Mouse (Mus musculus) limb, embryonic 14.5 days (tissue): ENCODE measurements around the gene Clasp1. TPM values are rescaled to one million over a fixed set of nuclear protein-coding genes. Genes with fewer than 3 reads are reported as not detected.

Source experiments
- ATAC-seq: fragments of 200-750 bp; cut with Nextera tagmentation; 2 replicates; pipeline ENCODE4 v1.8.0; 2017; ENCODE audit warnings: low read depth, moderate number of reproducible peaks, moderate TSS enrichment; ENCODE audit not compliant: low FRiP score
- DNase-seq: peaks from one replicate; pipeline ENCODE4 v3.0.0-alpha.2; 2015; ENCODE audit warnings: low spot score
- H3K27ac ChIP-seq: fragments of 300-500 bp; sonication (generic); replicated peaks from 2 replicates; pipeline ENCODE4 v1.5.1; 2014; ENCODE audit warnings: low read depth, mild to moderate bottlenecking, low read length, moderate library complexity, mixed read lengths
- H3K27me3 ChIP-seq: fragments of 300-500 bp; sonication (generic); 2 replicates; pipeline ENCODE4 v1.6.1; 2014; ENCODE audit warnings: low read length, mixed read lengths; ENCODE audit not compliant: control insufficient read depth, insufficient read depth
- H3K36me3 ChIP-seq: fragments of 300-500 bp; sonication (generic); 2 replicates; pipeline ENCODE4 v1.6.1; 2014; ENCODE audit warnings: mild to moderate bottlenecking, low read length, moderate library complexity, mixed read lengths; ENCODE audit not compliant: control insufficient read depth, insufficient read depth
- H3K4me1 ChIP-seq: fragments of 300-500 bp; sonication (generic); 2 replicates; pipeline ENCODE4 v1.6.1; 2014; ENCODE audit warnings: antibody characterized with exemption, low read length, mixed read lengths; ENCODE audit not compliant: control insufficient read depth, insufficient read depth
- H3K4me2 ChIP-seq: fragments of 300-500 bp; sonication (generic); replicated peaks from 2 replicates; pipeline ENCODE4 v1.6.1; 2014; ENCODE audit warnings: low read depth, mild to moderate bottlenecking, low read length, moderate library complexity; ENCODE audit not compliant: severe bottlenecking
- H3K4me3 ChIP-seq: fragments of 300-500 bp; sonication (generic); replicated peaks from 2 replicates; pipeline ENCODE4 v1.5.1; 2014; ENCODE audit warnings: low read length
- H3K9ac ChIP-seq: fragments of 300-500 bp; sonication (generic); 2 replicates; pipeline ENCODE4 v1.6.1; 2014; ENCODE audit warnings: mild to moderate bottlenecking, low read depth, low read length, moderate library complexity; ENCODE audit not compliant: severe bottlenecking
- H3K9me3 ChIP-seq: fragments of 300-500 bp; sonication (generic); 2 replicates; pipeline ENCODE4 v1.6.1; 2016; ENCODE audit warnings: low read length; ENCODE audit not compliant: control insufficient read depth
- POLR2A ChIP-seq: fragments of 200-500 bp; IDR thresholded peaks from 2 replicates; pipeline ENCODE4 v1.8.0; 2012; ENCODE audit warnings: inconsistent platforms, mild to moderate bottlenecking, moderate library complexity, borderline replicate concordance; ENCODE audit not compliant: insufficient read depth, insufficient read length; ENCODE audit errors: extremely low read depth
- WGBS: fragments of 180-500 bp; shearing (Covaris S2); extraction: QIAGEN DNeasy Blood & Tissue Kit; methylation state at CpG from one replicate; pipeline ENCODE4 v1.1.7; 2014; 5-methylcytosine and 5-hydroxymethylcytosine counted together
- polyA plus RNA-seq, 2 experiments: library from polyadenylated mRNA; depleted of rRNA in 1 of 2; stranded (reverse) in 1 of 2; unstranded in 1 of 2; fragments of >200 nt; fragmentation: Nextera tagmentation in 1 of 2; extraction: Ambion mirVana in 1 of 2; gene quantifications; 2 replicates each; pipeline versions ENCODE4 v1.2.1 to v1.2.3; 2012 to 2014

The Clasp1 gene
- polyA plus RNA-seq, 2 experiments: 47.8 to 48.5 TPM

GRCm38 (mm10) chr1:118428354-118429084 is 39.7 kb downstream of the Clasp1 start:
- H3K4me3 ChIP-seq: no peak overlapping the region
- no peak overlapping the region for H3K27ac ChIP-seq
- peaks cover 6% of the 10 kb centered on the region for H3K36me3 ChIP-seq
- WGBS: 87% methylated on average over 6 of the region's 6 CpGs
- no peak overlapping the region for H3K4me2 ChIP-seq
- no peak overlapping the region for H3K9ac ChIP-seq
- no peaks in the 10 kb centered on the region for H3K27me3 ChIP-seq
- DNase-seq (no peak), ATAC-seq (no peak)
- no peak for TF ChIP-seq POLR2A
- H3K4me1 ChIP-seq: no peaks in the 10 kb centered on the region
- no peaks in the 10 kb centered on the region for H3K9me3 ChIP-seq

- DNase-seq (no peak), ATAC-seq (no peak)
- Histone ChIP-seq H3K4me3 (no peak overlapping the region), H3K27me3 (no peaks in the 10 kb centered on the region), H3K4me1 (no peaks in the 10 kb centered on the region), H3K27ac (no peak overlapping the region), H3K9ac (no peak overlapping the region), H3K36me3 (no peaks in the 10 kb centered on the region), H3K9me3 (no peaks in the 10 kb centered on the region), H3K4me2 (no peak overlapping the region)
- no peak for TF ChIP-seq POLR2A
- 85% methylated on average over 4 of the region's 4 CpGs for WGBS
Measured at GRCm38 (mm10) chr1:118431548-118431947, 42.7 kb downstream of the Clasp1 start.

- no peaks in the 10 kb centered on the region for H3K27me3 ChIP-seq
- TF ChIP-seq POLR2A: no peak
- H3K4me2 ChIP-seq: no peak overlapping the region
- no peaks in the 10 kb centered on the region for H3K4me1 ChIP-seq
- no peaks in the 10 kb centered on the region for H3K9me3 ChIP-seq
- H3K4me3 ChIP-seq: no peak overlapping the region
- DNase-seq: no peak
- no peak overlapping the region for H3K27ac ChIP-seq
- no peaks in the 10 kb centered on the region for H3K36me3 ChIP-seq
- ATAC-seq: no peak
- 73% methylated on average over 10 of the region's 10 CpGs for WGBS
- no peak overlapping the region for H3K9ac ChIP-seq
Measured at GRCm38 (mm10) chr1:118435001-118435473, 46.2 kb downstream of the Clasp1 start.

GRCm38 (mm10) chr1:118437856-118438255 is 49.0 kb downstream of the Clasp1 start:
- ATAC-seq: no peak
- H3K27ac ChIP-seq: no peak overlapping the region
- no peaks in the 10 kb centered on the region for H3K27me3 ChIP-seq
- no peaks in the 10 kb centered on the region for H3K4me1 ChIP-seq
- H3K4me3 ChIP-seq: no peak overlapping the region
- WGBS: 100% methylated on average over 4 of the region's 4 CpGs
- DNase-seq: no peak
- no peaks in the 10 kb centered on the region for H3K36me3 ChIP-seq
- no peaks in the 10 kb centered on the region for H3K9me3 ChIP-seq
- H3K9ac ChIP-seq: no peak overlapping the region
- H3K4me2 ChIP-seq: no peak overlapping the region
- no peak for TF ChIP-seq POLR2A

DNA sequence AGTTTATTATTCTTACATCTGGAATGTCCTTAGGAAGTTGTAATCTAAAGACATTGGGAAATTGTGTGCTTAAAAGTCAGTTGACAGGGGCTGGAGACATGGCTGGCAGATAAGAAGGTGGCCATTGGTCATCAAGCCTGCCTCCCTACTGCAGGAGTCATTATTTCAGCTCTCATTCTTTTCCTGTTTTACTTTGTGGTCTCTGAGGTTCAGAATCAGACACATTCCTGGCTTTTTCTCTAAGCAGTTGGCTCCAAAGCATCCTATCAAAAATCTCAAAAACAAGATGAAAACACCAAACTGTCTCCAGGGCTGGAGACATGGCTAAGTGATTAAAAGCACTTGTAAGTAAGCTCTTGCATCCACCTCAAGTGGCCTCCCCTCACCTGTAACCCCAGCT is 49.5 kb downstream of the Clasp1 start:
- Histone ChIP-seq H3K27me3 (no peaks in the 10 kb centered on the region), H3K27ac (no peak overlapping the region), H3K4me2 (no peak overlapping the region), H3K4me1 (no peaks in the 10 kb centered on the region), H3K4me3 (no peak overlapping the region), H3K9ac (no peak overlapping the region), H3K36me3 (no peaks in the 10 kb centered on the region), H3K9me3 (no peaks in the 10 kb centered on the region)
- DNase-seq (no peak), ATAC-seq (no peak)
- TF ChIP-seq POLR2A: no peak
